Mouse (Mus musculus): ENCODE results near the gene 4933430I17Rik. TPM values are rescaled to one million over a fixed set of nuclear protein-coding genes. Genes with fewer than 3 reads are reported as not detected.

The 4933430I17Rik gene
- polyA plus RNA-seq, 1 experiment from 2014 or later, result 0.20 TPM

DNA sequence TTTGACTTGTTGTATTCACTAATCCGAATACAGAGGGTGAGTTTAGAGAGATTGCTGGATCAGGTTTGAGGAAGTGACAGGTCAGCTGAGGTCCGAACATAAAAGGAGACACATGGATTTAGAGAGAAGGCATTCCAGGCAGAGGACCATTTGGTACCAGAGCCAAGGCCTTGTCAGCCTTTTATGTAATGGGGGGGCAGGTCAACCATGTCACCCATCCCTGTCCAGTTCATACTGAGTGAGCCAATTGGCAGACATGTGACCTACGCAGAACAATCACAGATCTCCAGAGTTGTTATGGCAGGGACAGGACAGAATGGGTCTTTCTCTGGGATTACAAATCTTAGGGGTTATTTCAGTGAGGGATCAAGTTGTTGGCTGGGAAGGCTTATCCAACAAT is 19.2 kb upstream of the 4933430I17Rik start:
- H3K4me2 ChIP-seq, result no peak overlapping the region
- H3K36me3 ChIP-seq, result peaks cover 32% of the 10 kb centered on the region
- no peak for ATAC-seq (replicated peaks; ENCODE audit: insufficient number of reproducible peaks, insufficient read depth, low FRiP score, low read depth)
- no peak overlapping the region for H3K4me3 ChIP-seq
- no peaks in the 10 kb centered on the region for H3K9me3 ChIP-seq (replicated peaks)
- H3K27ac ChIP-seq, result no peak overlapping the region
- H3K27me3 ChIP-seq, result no peaks in the 10 kb centered on the region
- H3K4me1 ChIP-seq (replicated peaks), result peaks cover 12% of the 10 kb centered on the region
- 76% methylated on average over 3 of the region's 3 CpGs for WGBS
- H3K9ac ChIP-seq, result no peak overlapping the region

DNA sequence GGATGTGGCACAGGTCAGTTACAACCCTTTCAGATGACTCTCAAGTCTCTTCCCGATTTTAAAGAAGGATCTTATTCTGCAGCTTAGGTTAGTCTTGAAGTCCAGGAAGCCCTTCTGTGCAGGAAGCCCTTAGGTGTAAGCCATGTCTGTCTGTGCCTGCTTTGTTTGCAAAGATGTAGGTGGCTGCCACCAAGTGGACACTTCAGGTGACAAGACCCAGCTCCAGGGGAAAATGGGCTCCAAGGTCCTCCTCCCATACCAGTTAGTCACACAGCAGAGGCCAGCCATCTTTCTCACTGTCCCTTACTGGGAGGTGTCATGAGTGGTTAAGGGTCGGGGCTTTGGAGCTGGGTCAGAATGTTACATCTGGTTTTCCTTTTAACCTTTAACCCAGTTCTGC is 18.4 kb upstream of the 4933430I17Rik start:
- Histone ChIP-seq H3K27ac (no peak overlapping the region), H3K36me3 (peaks cover 40% of the 10 kb centered on the region), H3K4me3 (no peak overlapping the region), H3K4me2 (no peak overlapping the region), H3K4me1 (replicated peaks) (peaks cover 8% of the 10 kb centered on the region; the same call in 1 of the 2 replicates), H3K9ac (no peak overlapping the region), H3K27me3 (no peaks in the 10 kb centered on the region), H3K9me3 (replicated peaks) (no peaks in the 10 kb centered on the region)
- ATAC-seq (replicated peaks; ENCODE audit: insufficient number of reproducible peaks, insufficient read depth, low FRiP score, low read depth), result no peak
- WGBS, result 53% methylated on average over 2 of the region's 2 CpGs

DNA sequence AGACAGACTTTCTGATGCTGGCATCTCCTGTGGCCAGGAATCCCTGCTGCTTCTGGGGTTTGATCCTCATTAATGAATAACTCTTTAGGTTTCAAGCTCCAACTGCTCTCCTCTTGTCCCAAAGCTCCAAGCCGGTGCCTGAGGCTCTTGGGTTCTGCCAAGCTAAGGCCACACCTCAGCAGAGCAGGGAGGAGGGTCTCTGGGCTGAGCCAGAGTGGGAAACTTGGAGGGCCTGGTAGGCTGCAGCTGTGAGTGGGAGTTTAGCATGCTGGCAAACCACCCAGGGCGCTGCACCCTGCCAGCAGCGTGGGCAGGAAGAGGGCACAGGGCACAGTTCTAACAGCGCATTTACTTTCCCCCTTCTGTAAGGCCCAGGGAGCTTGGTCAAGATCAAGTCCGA is 16.3 kb upstream of the 4933430I17Rik start:
- no peak overlapping the region for H3K9ac ChIP-seq
- H3K27me3 ChIP-seq, result no peaks in the 10 kb centered on the region
- H3K4me3 ChIP-seq, result no peak overlapping the region
- peaks cover 52% of the 10 kb centered on the region for H3K36me3 ChIP-seq
- no peak overlapping the region for H3K4me2 ChIP-seq
- 84% methylated on average over 5 of the region's 5 CpGs for WGBS
- H3K9me3 ChIP-seq (replicated peaks), result no peaks in the 10 kb centered on the region
- ATAC-seq (replicated peaks; ENCODE audit: insufficient number of reproducible peaks, insufficient read depth, low FRiP score, low read depth), result no peak
- no peak overlapping the region for H3K27ac ChIP-seq
- 0 out of 2 replicates have a peak, but pooled peaks cover under 1% of the 10 kb centered on the region for H3K4me1 ChIP-seq (replicated peaks)

DNA sequence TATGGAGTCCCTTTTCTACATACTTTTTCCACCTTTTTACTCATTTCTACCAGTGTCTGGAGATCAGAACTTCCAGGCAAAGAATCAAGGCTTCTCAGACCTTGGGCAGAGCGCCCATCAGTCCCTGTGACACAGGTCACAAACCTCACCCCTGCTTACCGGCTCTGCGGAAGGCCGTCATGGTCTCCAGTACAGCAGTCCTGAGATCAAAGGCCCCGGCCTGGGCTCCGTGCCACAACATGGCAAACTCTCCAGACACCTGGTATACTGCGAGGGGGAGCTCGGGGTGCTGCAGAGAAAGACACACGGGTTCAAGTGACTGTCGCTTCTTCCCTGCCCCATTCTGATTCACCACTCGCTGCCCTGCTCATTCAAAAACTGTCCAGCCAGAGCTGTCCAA is 15.2 kb upstream of the 4933430I17Rik start:
- WGBS, result 81% methylated on average over 11 of the region's 11 CpGs
- Histone ChIP-seq H3K4me3 (no peak overlapping the region), H3K9ac (no peak overlapping the region), H3K4me1 (replicated peaks) (peaks cover 6% of the 10 kb centered on the region), H3K27ac (no peak overlapping the region), H3K36me3 (peaks cover 52% of the 10 kb centered on the region), H3K9me3 (replicated peaks) (no peaks in the 10 kb centered on the region), H3K4me2 (no peak overlapping the region), H3K27me3 (no peaks in the 10 kb centered on the region)
- ATAC-seq (replicated peaks; ENCODE audit: insufficient number of reproducible peaks, insufficient read depth, low FRiP score, low read depth), result no peak

DNA sequence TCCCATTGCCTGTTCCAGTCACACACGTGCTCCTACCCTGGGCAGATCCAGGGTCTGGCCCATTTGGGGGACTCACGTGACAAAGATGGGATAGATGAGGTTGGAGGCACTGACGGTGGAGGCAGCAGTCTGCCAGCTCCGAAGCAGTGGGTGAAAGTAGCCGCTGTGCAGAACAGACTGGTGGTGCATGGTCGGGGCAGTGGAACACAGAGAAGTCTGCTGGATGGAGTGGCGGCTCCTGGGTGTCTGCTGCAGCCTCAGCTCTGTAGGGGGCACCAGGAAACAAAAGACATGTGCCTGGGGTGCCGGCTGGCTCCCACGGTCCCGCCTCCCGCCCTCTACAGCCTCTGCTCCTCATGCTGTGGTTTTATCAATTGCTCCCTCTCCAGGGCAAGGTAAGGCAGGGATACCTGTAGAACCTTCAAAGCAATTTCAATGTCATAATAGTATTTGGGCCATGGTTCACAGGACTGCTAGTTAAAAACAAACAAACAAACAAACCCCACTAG is 11.1 kb upstream of the 4933430I17Rik start:
- Histone ChIP-seq H3K9ac (no peak overlapping the region), H3K27ac (no peak overlapping the region), H3K4me1 (replicated peaks) (peaks cover 40% of the 10 kb centered on the region), H3K27me3 (no peaks in the 10 kb centered on the region), H3K9me3 (replicated peaks) (no peaks in the 10 kb centered on the region), H3K4me2 (no peak overlapping the region), H3K36me3 (peaks cover 39% of the 10 kb centered on the region), H3K4me3 (no peak overlapping the region)
- 59% methylated on average over 11 of the region's 11 CpGs for WGBS
- ATAC-seq (replicated peaks; ENCODE audit: insufficient number of reproducible peaks, insufficient read depth, low FRiP score, low read depth), result no peak

DNA sequence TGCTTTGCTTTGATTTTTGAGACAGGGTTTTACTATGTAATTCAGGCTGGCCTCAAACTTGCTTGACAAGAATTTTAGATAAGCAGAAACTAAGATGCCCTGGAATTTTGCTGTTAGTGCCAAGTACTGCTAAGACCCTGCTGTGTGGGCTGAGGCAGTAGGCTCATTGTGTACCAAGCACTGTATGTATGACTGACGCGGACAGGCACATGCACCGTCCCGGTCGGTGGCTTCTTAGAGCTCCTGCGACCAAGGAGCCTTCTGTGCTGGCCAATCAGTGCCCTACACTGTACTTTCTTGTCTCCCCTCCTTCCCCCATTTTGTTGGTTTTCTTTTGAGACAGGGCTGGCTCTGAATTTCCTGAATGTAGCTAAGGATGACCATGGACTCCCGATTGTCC is 10.2 kb upstream of the 4933430I17Rik start:
- peaks cover 30% of the 10 kb centered on the region for H3K36me3 ChIP-seq
- H3K9me3 ChIP-seq (replicated peaks), result no peaks in the 10 kb centered on the region
- H3K4me1 ChIP-seq (replicated peaks), result peaks cover 43% of the 10 kb centered on the region
- peak overlapping the region; percentile 68 for H3K27ac ChIP-seq
- WGBS, result 67% methylated on average over 7 of the region's 7 CpGs
- no peak overlapping the region for H3K4me3 ChIP-seq
- H3K4me2 ChIP-seq, result no peak overlapping the region
- no peak for ATAC-seq (replicated peaks; ENCODE audit: insufficient number of reproducible peaks, insufficient read depth, low FRiP score, low read depth)
- H3K27me3 ChIP-seq, result no peaks in the 10 kb centered on the region
- H3K9ac ChIP-seq, result no peak overlapping the region

DNA sequence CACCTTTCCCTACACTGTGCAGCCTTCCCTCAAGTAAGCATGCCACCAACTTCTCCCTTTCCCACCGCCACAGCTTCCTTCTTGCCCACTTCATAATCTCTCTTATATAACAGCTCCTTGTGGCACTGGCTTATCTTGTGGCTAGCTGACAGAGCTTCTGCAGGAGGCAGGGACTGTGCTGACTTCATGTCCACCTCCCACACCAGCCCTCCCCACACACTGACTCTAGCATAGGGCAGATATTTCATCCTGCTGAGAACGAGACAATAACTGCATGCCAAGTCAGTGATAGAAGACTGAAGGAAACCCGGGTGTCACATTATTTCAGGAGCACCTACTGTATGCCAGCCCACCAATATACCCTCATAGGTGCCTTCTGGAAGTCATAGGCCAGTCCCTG is 9.7 kb upstream of the 4933430I17Rik start:
- Histone ChIP-seq H3K4me2 (0 out of 2 replicates have a peak overlapping the region, but pooled peaks have one; percentile 2), H3K4me1 (replicated peaks) (peaks cover 44% of the 10 kb centered on the region), H3K36me3 (peaks cover 26% of the 10 kb centered on the region), H3K9me3 (replicated peaks) (no peaks in the 10 kb centered on the region), H3K27me3 (no peaks in the 10 kb centered on the region), H3K4me3 (no peak overlapping the region), H3K27ac (peak overlapping the region; percentile 68), H3K9ac (no peak overlapping the region)
- 36% methylated on average over 3 of the region's 3 CpGs for WGBS
- no peak for ATAC-seq (replicated peaks; ENCODE audit: insufficient number of reproducible peaks, insufficient read depth, low FRiP score, low read depth)

DNA sequence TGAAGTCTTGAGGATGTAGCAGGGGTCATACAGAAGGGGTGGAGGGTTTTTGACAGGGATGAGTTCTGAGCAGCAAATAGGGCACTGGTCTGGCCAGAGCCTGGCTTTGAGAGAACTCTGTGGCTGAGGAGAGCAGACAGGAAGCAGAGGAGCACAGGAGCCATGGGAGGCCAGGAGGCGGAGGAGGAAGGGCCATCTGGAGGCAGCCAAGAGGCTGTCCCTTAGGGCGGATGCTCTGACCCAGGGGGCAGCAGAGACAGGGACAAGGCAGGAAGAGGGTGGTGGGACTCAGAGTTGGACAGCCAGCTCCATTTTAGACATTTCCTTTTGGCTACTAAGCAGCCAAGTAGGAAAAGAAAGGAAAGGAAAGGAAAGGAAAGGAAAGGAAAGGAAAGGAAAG is 9.1 kb upstream of the 4933430I17Rik start:
- H3K4me1 ChIP-seq (replicated peaks), result peaks cover 46% of the 10 kb centered on the region
- H3K4me3 ChIP-seq, result no peak overlapping the region
- WGBS, result 42% methylated on average over 2 of the region's 2 CpGs

DNA sequence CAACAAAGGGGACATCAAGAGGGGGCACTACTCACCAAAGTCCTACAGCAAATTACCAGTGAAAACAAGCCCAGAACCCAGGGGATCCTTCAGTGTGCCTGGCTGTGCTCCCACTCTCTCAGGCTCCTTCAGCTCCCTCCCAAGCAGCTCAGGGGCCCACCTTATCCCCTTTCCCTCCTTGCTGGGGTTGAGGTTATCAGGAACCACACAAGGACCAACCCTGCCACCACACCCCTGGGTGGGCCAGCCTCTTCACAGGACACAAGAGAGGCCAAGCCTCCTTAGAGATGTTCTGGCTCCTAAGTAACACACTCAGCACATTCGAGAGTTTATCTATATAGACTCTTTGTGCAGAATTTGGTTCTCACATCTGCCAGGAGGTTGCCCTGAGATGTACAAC is 8.6 kb upstream of the 4933430I17Rik start:
- peaks cover 46% of the 10 kb centered on the region for H3K4me1 ChIP-seq (replicated peaks)
- H3K9me3 ChIP-seq (replicated peaks), result no peaks in the 10 kb centered on the region
- no peak for ATAC-seq (replicated peaks; ENCODE audit: insufficient number of reproducible peaks, insufficient read depth, low FRiP score, low read depth)
- H3K4me3 ChIP-seq, result no peak overlapping the region
- H3K4me2 ChIP-seq, result 0 out of 2 replicates have a peak overlapping the region, but pooled peaks have one; percentile 24
- 32% methylated on average over 1 of the region's 1 CpGs for WGBS
- no peaks in the 10 kb centered on the region for H3K27me3 ChIP-seq
- no peak overlapping the region for H3K9ac ChIP-seq
- H3K27ac ChIP-seq, result peak overlapping the region; percentile 68
- H3K36me3 ChIP-seq, result peaks cover 15% of the 10 kb centered on the region

More for the DNA sequence above, 9.1 kb upstream of the 4933430I17Rik start:
- Histone ChIP-seq H3K27me3 (no peaks in the 10 kb centered on the region), H3K4me2 (0 out of 2 replicates have a peak overlapping the region, but pooled peaks have one; percentile 2), H3K27ac (peak overlapping the region; percentile 68), H3K36me3 (peaks cover 20% of the 10 kb centered on the region), H3K9me3 (replicated peaks) (no peaks in the 10 kb centered on the region), H3K9ac (no peak overlapping the region)
- no peak for ATAC-seq (replicated peaks; ENCODE audit: insufficient number of reproducible peaks, insufficient read depth, low FRiP score, low read depth)

DNA sequence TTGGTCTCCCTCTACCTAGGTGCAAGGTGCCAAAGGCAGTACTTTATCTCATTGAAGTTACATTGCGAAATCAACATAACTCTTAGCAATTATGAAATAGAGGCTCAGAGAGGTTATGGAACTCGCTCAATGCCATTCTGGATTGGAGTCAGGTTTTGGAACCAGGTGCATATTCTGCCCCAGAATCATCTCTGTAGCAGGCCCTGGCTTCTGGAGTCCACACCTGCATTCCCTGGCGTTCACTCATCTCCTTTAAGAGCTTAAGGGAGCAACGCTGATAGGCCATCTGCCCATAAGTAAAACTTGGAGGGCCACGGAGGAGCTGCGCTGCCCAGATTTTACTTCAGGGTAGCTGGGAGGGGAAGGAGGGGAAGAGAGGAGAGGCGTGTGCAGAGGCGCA is 8.1 kb upstream of the 4933430I17Rik start:
- Histone ChIP-seq H3K4me2 (no peak overlapping the region), H3K4me1 (replicated peaks) (peaks cover 46% of the 10 kb centered on the region), H3K27me3 (no peaks in the 10 kb centered on the region), H3K9me3 (replicated peaks) (no peaks in the 10 kb centered on the region), H3K9ac (no peak overlapping the region), H3K27ac (peak overlapping the region; percentile 68), H3K36me3 (peaks cover 10% of the 10 kb centered on the region), H3K4me3 (no peak overlapping the region)
- 84% methylated on average over 8 of the region's 8 CpGs for WGBS
- no peak for ATAC-seq (replicated peaks; ENCODE audit: insufficient number of reproducible peaks, insufficient read depth, low FRiP score, low read depth)

DNA sequence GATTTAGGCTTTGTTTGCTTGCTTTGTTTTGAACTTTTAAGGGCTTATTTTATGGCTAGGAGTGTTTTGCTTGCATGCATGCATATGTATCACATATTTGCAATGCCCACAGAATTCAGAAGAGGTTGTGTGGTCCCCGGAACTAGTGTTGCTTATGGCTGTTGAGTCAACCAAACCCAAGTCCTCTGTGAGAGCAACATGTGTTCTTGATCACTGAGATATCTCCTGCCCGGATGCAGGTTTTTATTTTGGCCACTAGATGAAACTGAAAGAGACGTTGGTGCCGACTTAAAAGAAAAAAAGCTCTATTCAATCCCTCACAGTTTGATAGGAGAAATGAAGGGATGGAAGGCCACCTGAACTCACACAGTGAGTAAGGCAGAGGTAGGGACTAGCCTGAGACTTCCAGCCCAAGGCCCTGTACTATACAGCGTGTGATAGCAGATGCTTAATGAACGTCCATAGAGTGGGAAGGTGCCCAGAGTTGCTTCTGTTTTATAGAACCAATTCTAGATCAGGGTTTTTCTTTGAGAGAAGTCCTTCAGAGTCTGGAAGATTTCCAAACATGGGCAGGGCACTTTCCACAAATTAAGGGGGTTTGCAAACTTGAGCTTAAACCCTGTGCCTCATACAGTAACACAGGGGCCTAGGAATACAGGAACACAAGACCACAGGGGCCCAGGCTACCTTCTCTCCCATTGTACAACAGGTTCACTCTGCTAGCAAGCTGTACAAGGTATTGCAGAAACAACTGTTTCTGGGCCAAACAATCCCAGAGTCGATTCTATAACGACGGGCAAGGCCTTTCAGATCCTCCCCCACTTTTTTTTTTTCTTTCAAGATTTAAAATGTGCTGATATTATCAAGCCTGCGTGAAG is 7.4 kb upstream of the 4933430I17Rik start:
- 71% methylated on average over 10 of the region's 10 CpGs for WGBS
- peaks cover 8% of the 10 kb centered on the region; the same call in 1 of the 2 replicates for H3K36me3 ChIP-seq
- H3K4me1 ChIP-seq (replicated peaks), result peaks cover 46% of the 10 kb centered on the region
- no peaks in the 10 kb centered on the region for H3K27me3 ChIP-seq
- H3K9me3 ChIP-seq (replicated peaks), result no peaks in the 10 kb centered on the region
- ATAC-seq (replicated peaks; ENCODE audit: insufficient number of reproducible peaks, insufficient read depth, low FRiP score, low read depth), result no peak
- H3K9ac ChIP-seq, result no peak overlapping the region
- H3K4me2 ChIP-seq, result peak overlapping the region; percentile 85
- peak overlapping the region; percentile 68; the same call in 1 of the 2 replicates for H3K27ac ChIP-seq
- peak overlapping the region; percentile 72; the same call in 1 of the 2 replicates for H3K4me3 ChIP-seq
